Mouse (Mus musculus): ENCODE data around the gene Kcna2.

DNA sequence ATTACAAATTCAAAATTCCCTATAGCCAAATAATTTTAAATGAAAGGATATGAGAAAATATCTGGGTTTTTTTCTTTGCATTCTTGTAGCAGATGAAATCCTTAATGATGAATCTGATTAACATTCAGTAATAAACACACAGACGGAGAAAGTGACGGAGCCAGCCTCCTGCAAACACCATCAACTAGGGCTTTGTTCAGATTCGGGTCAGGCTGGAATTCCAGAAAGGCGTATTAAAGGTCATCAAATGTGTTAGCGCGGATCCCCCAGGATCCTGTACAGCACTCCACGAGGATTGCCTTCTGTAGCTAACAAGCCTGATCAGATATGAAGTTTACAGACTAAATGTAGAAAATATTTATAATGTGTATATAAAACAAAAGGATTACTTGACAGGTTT, 46.2 kb downstream of the Kcna2 start:
- no peak for TF ChIP-seq CTCF (IDR thresholded peaks at IDR 0.05; ENCODE audit: borderline replicate concordance, control insufficient read depth, extremely low read depth, insufficient read depth, low read length, poor library complexity)
- no peak for TF ChIP-seq POLR2A (IDR thresholded peaks at IDR 0.05; ENCODE audit: control insufficient read depth, extremely low read depth, insufficient read depth, low read length, poor library complexity)
